Mouse (Mus musculus): Measurements from ENCODE around the gene Ccnyl1.

Gene Ccnyl1

GRCm38 (mm10) chr1:64738661-64739082, 48.4 kb downstream of the Ccnyl1 start:
- DNase-seq: peak; percentile 81

GRCm38 (mm10) chr1:64742741-64743408, 52.6 kb downstream of the Ccnyl1 start:
- peak; percentile 71 for DNase-seq

GRCm38 (mm10) chr1:64744616-64745015, 54.4 kb downstream of the Ccnyl1 start:
- DNase-seq: no peak

- no peak for DNase-seq
Observed at GRCm38 (mm10) chr1:64753109-64753508, 62.9 kb downstream of the Ccnyl1 start.

- DNase-seq: no peak
Observed at GRCm38 (mm10) chr1:64753668-64754067, 63.4 kb downstream of the Ccnyl1 start.

- DNase-seq: no peak
Observed at GRCm38 (mm10) chr1:64754658-64755057, 64.4 kb downstream of the Ccnyl1 start.

- DNase-seq: no peak
Observed at GRCm38 (mm10) chr1:64755971-64756639, 65.8 kb downstream of the Ccnyl1 start.

- DNase-seq: no peak
Observed at GRCm38 (mm10) chr1:64756640-64757030, 66.4 kb downstream of the Ccnyl1 start.

- no peak for DNase-seq
Observed at GRCm38 (mm10) chr1:64757254-64757653, 67.0 kb downstream of the Ccnyl1 start.

GRCm38 (mm10) chr1:64757766-64758165, 67.5 kb downstream of the Ccnyl1 start:
- no peak for DNase-seq

- DNase-seq: no peak
Observed at GRCm38 (mm10) chr1:64761646-64762045, 71.4 kb downstream of the Ccnyl1 start.

GRCm38 (mm10) chr1:64770169-64770568, 79.9 kb downstream of the Ccnyl1 start:
- DNase-seq: no peak

GRCm38 (mm10) chr1:64773305-64773704, 83.0 kb downstream of the Ccnyl1 start:
- no peak for DNase-seq
